Mouse (Mus musculus) heart, adult 2 months (tissue): ENCODE data around the gene Ppm1a.

Source experiments
- CTCF ChIP-seq: fragments of 200-600 bp; IDR thresholded peaks from 2 replicates; pipeline ENCODE4 v1.8.1; 2022; ENCODE audit warnings: antibody characterized with exemption, mild to moderate bottlenecking, moderate library complexity
- EP300 ChIP-seq: fragments of 200-500 bp; IDR thresholded peaks from 2 replicates; pipeline ENCODE4 v1.6.1; 2011; ENCODE audit warnings: low read depth, low read length, control low read depth; ENCODE audit not compliant: insufficient read depth
- POLR2A ChIP-seq: fragments of 200-500 bp; IDR thresholded peaks from 2 replicates; pipeline ENCODE4 v1.6.1; 2011; ENCODE audit warnings: mild to moderate bottlenecking, low read depth, low read length, control low read depth; ENCODE audit not compliant: insufficient read depth

DNA sequence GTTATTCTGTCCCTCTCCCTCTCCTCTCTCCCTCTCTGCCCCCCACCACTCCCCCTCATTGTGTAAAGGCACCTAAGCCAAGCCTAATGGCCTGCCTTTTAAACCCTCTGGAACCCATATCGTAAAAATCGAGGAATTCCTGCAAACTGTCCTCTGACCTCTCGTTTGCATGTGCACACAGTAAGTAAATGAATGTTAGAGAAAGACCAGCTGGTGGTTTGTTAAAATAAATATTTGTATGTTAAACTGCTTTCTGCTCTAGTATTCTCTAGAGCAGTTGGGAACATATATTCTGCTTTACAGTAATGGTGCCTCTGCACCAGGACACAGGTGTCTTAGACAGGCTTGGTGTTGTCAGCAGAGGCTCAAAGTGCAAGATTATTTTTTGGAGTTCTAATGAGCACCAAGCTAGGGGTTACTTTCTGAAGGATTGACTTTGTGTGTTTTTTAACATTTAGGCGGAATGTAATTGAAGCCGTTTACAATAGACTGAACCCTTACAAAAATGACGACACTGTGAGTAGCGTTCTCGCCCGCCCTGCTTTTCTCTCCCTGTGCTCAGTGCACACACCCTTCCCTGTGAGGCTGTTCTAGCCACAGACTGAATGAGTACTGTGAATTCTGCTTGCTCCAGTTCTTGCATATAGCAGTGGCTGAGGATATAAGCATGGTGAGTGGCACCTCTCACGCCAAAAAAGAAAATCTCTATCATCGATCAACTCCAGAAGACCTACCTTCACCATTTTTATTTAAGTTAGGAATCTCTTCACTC is 35.3 kb downstream of the Ppm1a start:
- TF ChIP-seq CTCF (no peak), POLR2A (no peak), EP300 (no peak)
